Comparison of ENCODE assay signal across 28 mouse cellular contexts in the genomic region with DNA sequence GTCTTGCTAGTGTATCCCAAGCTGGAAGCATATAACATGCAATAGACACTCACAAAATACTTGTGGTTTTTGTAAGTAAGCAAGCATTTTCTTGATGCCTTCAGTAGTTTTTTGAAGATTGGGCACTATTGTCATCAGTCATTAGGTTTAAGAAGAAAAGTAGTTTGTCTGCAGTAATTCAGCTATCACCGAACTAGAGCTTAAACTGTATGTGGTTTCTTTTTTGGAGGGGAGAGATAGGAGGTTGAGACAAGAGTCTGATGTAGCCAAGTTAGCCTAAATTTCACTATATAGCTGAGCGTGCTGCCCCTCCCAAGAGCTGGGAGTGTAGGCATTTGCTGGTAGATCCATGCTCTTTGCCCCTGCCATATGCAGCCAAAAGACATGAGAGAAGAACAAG. TPM values are rescaled to one million over a fixed set of nuclear protein-coding genes. Genes with fewer than 3 reads are reported as not detected.
DNase-seq lines count a peak whose midpoint lies in the region; ATAC-seq and TF ChIP-seq lines count a peak whose summit lies in the region.
"Had no signal": no experiment of that assay in that cellular context is flagged by ENCODE, and none has a peak within 500 bp of the region (broad histone marks: within the 10 kb centered on the region; RNA-seq: fewer than 3 reads in every experiment).

No protein-coding gene starts in this region.

- H3K27ac ChIP-seq in liver, embryonic 11.5 days (ENCODE audit: low read depth, low read length) = 0 out of 2 replicates have a peak overlapping the region, but pooled peaks have one; percentile 0
- H3K27ac ChIP-seq in liver, embryonic 12.5 days = peak overlapping the region; percentile 63
- no peak overlapping the region for H3K27ac ChIP-seq in liver, postnatal 0 days (ENCODE audit: low read depth)
- H3K27ac ChIP-seq: embryonic facial prominence, embryonic 12.5 days; forebrain, embryonic 12.5 days; heart, embryonic 13.5 days; limb, embryonic 10.5 days; limb, embryonic 15.5 days; lung, embryonic 15.5 days; neural tube, embryonic 15.5 days had no signal

- peaks cover 24% of the 10 kb centered on the region for H3K4me1 ChIP-seq in liver, embryonic 11.5 days (replicated peaks; ENCODE audit: control insufficient read depth, insufficient read depth, low read length)
- H3K4me1 ChIP-seq in G1E (ENCODE audit: insufficient read depth, low read depth, low read length) = peaks cover 44% of the 10 kb centered on the region
- H3K4me1 ChIP-seq in liver, embryonic 12.5 days = peaks cover 57% of the 10 kb centered on the region
- H3K4me1 ChIP-seq in liver, postnatal 0 days (ENCODE audit: insufficient read depth) = peaks cover 29% of the 10 kb centered on the region

- no peaks in the 10 kb centered on the region for H3K27me3 ChIP-seq in liver, embryonic 11.5 days (replicated peaks; ENCODE audit: control insufficient read depth, insufficient read depth, low read length)
- no peaks in the 10 kb centered on the region for H3K27me3 ChIP-seq in G1E (ENCODE audit: insufficient read depth, low read length)
- H3K27me3 ChIP-seq in liver, embryonic 12.5 days (replicated peaks) = no peaks in the 10 kb centered on the region
- H3K27me3 ChIP-seq in liver, postnatal 0 days (ENCODE audit: insufficient read depth, low read length) = no peaks in the 10 kb centered on the region
- H3K27me3 ChIP-seq: embryonic facial prominence, embryonic 12.5 days; forebrain, embryonic 12.5 days; heart, embryonic 13.5 days; limb, embryonic 15.5 days; lung, embryonic 15.5 days; neural tube, embryonic 15.5 days had no signal

- peak overlapping the region; percentile 20; the same call in 1 of the 2 replicates for H3K4me3 ChIP-seq in liver, embryonic 11.5 days (ENCODE audit: low read depth, low read length)
- H3K4me3 ChIP-seq in G1E (ENCODE audit: low read depth, low read length) = peak overlapping the region; percentile 96; the same call in 1 of the 2 replicates
- H3K4me3 ChIP-seq in liver, embryonic 12.5 days = peak overlapping the region; percentile 78
- peak overlapping the region; percentile 85; the same call in 1 of the 2 replicates for H3K4me3 ChIP-seq in liver, postnatal 0 days (ENCODE audit: low read depth, low read length)
- H3K4me3 ChIP-seq: embryonic facial prominence, embryonic 12.5 days; forebrain, embryonic 12.5 days; heart, embryonic 13.5 days; limb, embryonic 10.5 days; limb, embryonic 15.5 days; lung, embryonic 15.5 days; neural tube, embryonic 15.5 days had no signal

- no peak for DNase-seq in liver, embryonic 11.5 days (ENCODE audit: low spot score)
- DNase-seq in liver = no peak
- DNase-seq in G1E (ENCODE audit: low spot score) = no peak
- no peak for DNase-seq in liver, postnatal 0 days
- DNase-seq in spleen, adult 18-20 months = no peak
- DNase-seq: adrenal gland, postnatal 14 days; cerebellum, adult 11 months; cerebellum, adult 9-10 months; embryo, embryonic 11 days; forebrain, postnatal 0 days; heart, postnatal 10 days; kidney, adult 9 months; kidney, postnatal 10 days; layer of hippocampus, adult 9-11 months; midbrain, embryonic 14.5 days; retina, postnatal 1 day; thymus, postnatal 4 days had no signal

- H3K9me3 ChIP-seq in liver, embryonic 11.5 days (ENCODE audit: control insufficient read depth, low read length) = no peaks in the 10 kb centered on the region
- H3K9me3 ChIP-seq in G1E (replicated peaks) = no peaks in the 10 kb centered on the region
- H3K9me3 ChIP-seq in liver, embryonic 12.5 days (replicated peaks) = no peaks in the 10 kb centered on the region
- H3K9me3 ChIP-seq in liver, postnatal 0 days (ENCODE audit: low read length) = no peaks in the 10 kb centered on the region
- H3K9me3 ChIP-seq: embryonic facial prominence, embryonic 12.5 days; forebrain, embryonic 12.5 days; heart, embryonic 13.5 days; limb, embryonic 10.5 days; limb, embryonic 15.5 days; lung, embryonic 15.5 days; neural tube, embryonic 15.5 days had no signal

- TF ChIP-seq CTCF in G1E (IDR thresholded peaks at IDR 0.05; ENCODE audit: low read depth, low read length) = no peak
- no peak for TF ChIP-seq CTCF in liver, postnatal 0 days (IDR thresholded peaks at IDR 0.05; ENCODE audit: low read depth)

- H3K9ac ChIP-seq in liver, embryonic 11.5 days (ENCODE audit: low read depth, low read length) = peak overlapping the region; percentile 52
- peak overlapping the region; percentile 40 for H3K9ac ChIP-seq in liver, embryonic 12.5 days
- 0 out of 2 replicates have a peak overlapping the region, but pooled peaks have one; percentile 1 for H3K9ac ChIP-seq in liver, postnatal 0 days (replicated peaks)
- H3K9ac ChIP-seq: embryonic facial prominence, embryonic 12.5 days; forebrain, embryonic 12.5 days; forebrain, postnatal 0 days; heart, embryonic 13.5 days; limb, embryonic 15.5 days; lung, embryonic 15.5 days; neural tube, embryonic 15.5 days had no signal

- peaks cover 16% of the 10 kb centered on the region for H3K36me3 ChIP-seq in liver, embryonic 11.5 days (ENCODE audit: control insufficient read depth, insufficient read depth, low read length)
- peaks cover 40% of the 10 kb centered on the region for H3K36me3 ChIP-seq in G1E (replicated peaks)
- peaks cover 45% of the 10 kb centered on the region for H3K36me3 ChIP-seq in liver, embryonic 12.5 days
- H3K36me3 ChIP-seq in liver, postnatal 0 days (replicated peaks; ENCODE audit: insufficient read depth, low read length) = peaks cover 17% of the 10 kb centered on the region

- 74% methylated on average over 2 of the region's 2 CpGs for WGBS in liver, embryonic 11.5 days
- WGBS in liver, embryonic 12.5 days (ENCODE audit: insufficient replicate concordance) = 66% methylated on average over 2 of the region's 2 CpGs
- WGBS in liver, postnatal 0 days (ENCODE audit: insufficient replicate concordance) = 70% methylated on average over 2 of the region's 2 CpGs

- H3K4me2 ChIP-seq in liver, embryonic 11.5 days = peak overlapping the region; percentile 75
- peak overlapping the region; percentile 82 for H3K4me2 ChIP-seq in liver, embryonic 12.5 days
- peak overlapping the region; percentile 79 for H3K4me2 ChIP-seq in liver, postnatal 0 days (ENCODE audit: low read depth, low read length)
- H3K4me2 ChIP-seq: embryonic facial prominence, embryonic 12.5 days; forebrain, embryonic 12.5 days; heart, embryonic 13.5 days; limb, embryonic 15.5 days; lung, embryonic 15.5 days; neural tube, embryonic 15.5 days had no signal

- ATAC-seq in liver, embryonic 11.5 days (replicated peaks; ENCODE audit: low FRiP score) = no peak
- no peak for ATAC-seq in G1E (ENCODE audit: extremely low read depth, insufficient number of reproducible peaks, low FRiP score, poor library complexity, severe bottlenecking)
- ATAC-seq in liver, embryonic 12.5 days = no peak
- no peak for ATAC-seq in liver, postnatal 0 days
- no peak for ATAC-seq in erythroid progenitor cell, adult 5-6 weeks (replicated peaks; ENCODE audit: low FRiP score, poor library complexity, severe bottlenecking)
- ATAC-seq: CD4-positive, CD25-positive, alpha-beta regulatory T cell, adult 4 months; forebrain, postnatal 0 days; hindbrain, embryonic 16.5 days had no signal

- no peak for TF ChIP-seq EP300 in liver, postnatal 0 days (IDR thresholded peaks at IDR 0.05; ENCODE audit: low read depth)

RNA-seq across cellular contexts. Expression of a gene that starts 2.3 kb away (rescaled TPM):
- 70.5 and 72.5 TPM in 2 replicates for polyA plus RNA-seq in liver, embryonic 11.5 days (2014; fragmentation: Nextera tagmentation; extraction: Ambion mirVana)
- 127 and 145 TPM in 2 replicates for total RNA-seq in G1E (2014; fragmentation: Nextera tagmentation)
- 89.2 and 95.1 TPM in 2 replicates for total RNA-seq in G1E (2017)
- polyA plus RNA-seq in G1E (2012) = 6.7 and 7.5 TPM in 2 replicates
- polyA plus RNA-seq in liver, embryonic 12.5 days (2016; fragmentation: Nextera tagmentation; extraction: Ambion mirVana) = 53.1 and 57.0 TPM in 2 replicates
- polyA plus RNA-seq in liver, postnatal 0 days (2015; fragmentation: Nextera tagmentation; extraction: Ambion mirVana) = 23.8 and 25.1 TPM in 2 replicates
- 31.4 and 43.2 TPM in 2 replicates for total RNA-seq in erythroid progenitor cell, adult 5-6 weeks (2015; ENCODE audit: low replicate concordance)
- 21.4 and 32.3 TPM in 2 replicates for total RNA-seq in erythroid progenitor cell, adult 5-6 weeks (2017; ENCODE audit: low replicate concordance)

RNA-seq across cellular contexts. Expression of a gene that starts 28.8 kb away (rescaled TPM):
- 56.8 and 58.6 TPM in 2 replicates for polyA plus RNA-seq in liver, embryonic 11.5 days (2014; fragmentation: Nextera tagmentation; extraction: Ambion mirVana)
- 262 and 272 TPM in 2 replicates for total RNA-seq in G1E (2014; fragmentation: Nextera tagmentation)
- total RNA-seq in G1E (2017) = 89.2 and 95.0 TPM in 2 replicates
- 131 and 154 TPM in 2 replicates for polyA plus RNA-seq in G1E (2012)
- 27.2 and 30.1 TPM in 2 replicates for polyA plus RNA-seq in liver, embryonic 12.5 days (2016; fragmentation: Nextera tagmentation; extraction: Ambion mirVana)
- 17.3 and 19.7 TPM in 2 replicates for polyA plus RNA-seq in liver, postnatal 0 days (2015; fragmentation: Nextera tagmentation; extraction: Ambion mirVana)
- total RNA-seq in erythroid progenitor cell, adult 5-6 weeks (2015; ENCODE audit: low replicate concordance) = 103 and 106 TPM in 2 replicates
- total RNA-seq in erythroid progenitor cell, adult 5-6 weeks (2017; ENCODE audit: low replicate concordance) = 92.4 and 110 TPM in 2 replicates

Comparison
In these comparisons a context has a peak if more than half of its experiments do, and no peak if none do; other contexts are left out.
1. H3K4me3 ChIP-seq: peak in every context shown above with its lines; median percentile 96 in G1E; 85 in liver, postnatal 0 days; 78 in liver, embryonic 12.5 days; 20 in liver, embryonic 11.5 days.
2. H3K9ac ChIP-seq: peak in every context shown above with its lines; median percentile 52 in liver, embryonic 11.5 days; 40 in liver, embryonic 12.5 days; 1 in liver, postnatal 0 days.